Mouse (Mus musculus) cerebellum, postnatal 25 days (tissue): Measurements from ENCODE around the gene Prrt1.

Source experiments
- DNase-seq, 2 experiments: peaks; one replicate each; pipeline ENCODE4 v3.0.0; 2021; ENCODE audit warnings: mixed read lengths in 2 of 2

Prrt1 gene

GRCm38 (mm10) chr17:34673139-34673538 is 43.8 kb downstream of the Prrt1 start:
- no peak for DNase-seq

- no peak for DNase-seq
Observed at GRCm38 (mm10) chr17:34674524-34675204, 45.3 kb downstream of the Prrt1 start.

GRCm38 (mm10) chr17:34675205-34676092 is 46.1 kb downstream of the Prrt1 start:
- DNase-seq, result no peak

GRCm38 (mm10) chr17:34676093-34676460 is 46.7 kb downstream of the Prrt1 start:
- no peak for DNase-seq

- DNase-seq, result no peak
Observed at GRCm38 (mm10) chr17:34676671-34677070, 47.3 kb downstream of the Prrt1 start.

- DNase-seq, result no peak
Observed at GRCm38 (mm10) chr17:34680191-34680590, 50.9 kb downstream of the Prrt1 start.

- no peak for DNase-seq
Observed at GRCm38 (mm10) chr17:34680621-34681020, 51.3 kb downstream of the Prrt1 start.

- no peak for DNase-seq
Observed at GRCm38 (mm10) chr17:34681132-34681571, 51.8 kb downstream of the Prrt1 start.

- no peak for DNase-seq
Observed at GRCm38 (mm10) chr17:34681881-34682536, 52.7 kb downstream of the Prrt1 start.
